Mouse (Mus musculus) limb, embryonic 15.5 days (tissue): ENCODE measurements around the gene Tarbp2. TPM values are rescaled to one million over a fixed set of nuclear protein-coding genes. Genes with fewer than 3 reads are reported as not detected.

Experiments used
- ATAC-seq: fragments of 200-750 bp; cut with Nextera tagmentation; 2 replicates; pipeline ENCODE4 v1.8.0; 2017; ENCODE audit warnings: low read depth, moderate TSS enrichment; ENCODE audit not compliant: insufficient number of reproducible peaks, low FRiP score, low TSS enrichment
- H3K27ac ChIP-seq: fragments of 300-500 bp; sonication (generic); 2 replicates; pipeline ENCODE4 v1.5.1; 2015; ENCODE audit warnings: moderate library complexity, mild to moderate bottlenecking, inconsistent platforms
- H3K27me3 ChIP-seq: fragments of 300-500 bp; sonication (generic); 2 replicates; pipeline ENCODE4 v1.6.1; 2015; ENCODE audit warnings: inconsistent platforms
- H3K36me3 ChIP-seq: fragments of 300-500 bp; sonication (generic); 2 replicates; pipeline ENCODE4 v1.6.1; 2015; ENCODE audit warnings: inconsistent platforms
- H3K4me1 ChIP-seq: fragments of 300-500 bp; sonication (generic); 2 replicates; pipeline ENCODE4 v1.6.1; 2015; ENCODE audit warnings: inconsistent platforms
- H3K4me2 ChIP-seq: fragments of 300-500 bp; sonication (generic); 2 replicates; pipeline ENCODE4 v1.6.1; 2015; ENCODE audit warnings: mild to moderate bottlenecking, inconsistent platforms
- H3K4me3 ChIP-seq: fragments of 300-500 bp; sonication (generic); 2 replicates; pipeline ENCODE4 v1.5.1; 2015; ENCODE audit warnings: mild to moderate bottlenecking, inconsistent platforms
- H3K9ac ChIP-seq: fragments of 300-500 bp; sonication (generic); 2 replicates; pipeline ENCODE4 v1.6.1; 2015; ENCODE audit warnings: inconsistent platforms
- H3K9me3 ChIP-seq: fragments of 300-500 bp; sonication (generic); 2 replicates; pipeline ENCODE4 v1.6.1; 2016; ENCODE audit warnings: inconsistent platforms
- WGBS: fragments of 180-500 bp; shearing (Covaris S2); methylation state at CpG from one replicate; pipeline ENCODE4 v1.1.7; 2015; 5-methylcytosine and 5-hydroxymethylcytosine counted together
- polyA plus RNA-seq: library from polyadenylated mRNA; unstranded; fragments of >200 nt; fragmentation: Nextera tagmentation; extraction: Ambion mirVana; gene quantifications from 2 replicates; pipeline ENCODE4 v1.2.1, GENCODE M21; 2015

The Tarbp2 gene
- polyA plus RNA-seq, 1 experiment from 2014 or later: 81.0 TPM

- no peak overlapping the region for H3K4me2 ChIP-seq
- H3K36me3 ChIP-seq: peaks cover 82% of the 10 kb centered on the region
- WGBS: 74% methylated on average over 4 of the region's 4 CpGs
- no peak for ATAC-seq
- H3K4me1 ChIP-seq: no peaks in the 10 kb centered on the region
- H3K9me3 ChIP-seq: no peaks in the 10 kb centered on the region
- no peak overlapping the region for H3K4me3 ChIP-seq
- no peak overlapping the region for H3K9ac ChIP-seq
- no peak overlapping the region for H3K27ac ChIP-seq
- no peaks in the 10 kb centered on the region for H3K27me3 ChIP-seq
Observed at GRCm38 (mm10) chr15:102531586-102531985, 13.6 kb downstream of the Tarbp2 start.

DNA sequence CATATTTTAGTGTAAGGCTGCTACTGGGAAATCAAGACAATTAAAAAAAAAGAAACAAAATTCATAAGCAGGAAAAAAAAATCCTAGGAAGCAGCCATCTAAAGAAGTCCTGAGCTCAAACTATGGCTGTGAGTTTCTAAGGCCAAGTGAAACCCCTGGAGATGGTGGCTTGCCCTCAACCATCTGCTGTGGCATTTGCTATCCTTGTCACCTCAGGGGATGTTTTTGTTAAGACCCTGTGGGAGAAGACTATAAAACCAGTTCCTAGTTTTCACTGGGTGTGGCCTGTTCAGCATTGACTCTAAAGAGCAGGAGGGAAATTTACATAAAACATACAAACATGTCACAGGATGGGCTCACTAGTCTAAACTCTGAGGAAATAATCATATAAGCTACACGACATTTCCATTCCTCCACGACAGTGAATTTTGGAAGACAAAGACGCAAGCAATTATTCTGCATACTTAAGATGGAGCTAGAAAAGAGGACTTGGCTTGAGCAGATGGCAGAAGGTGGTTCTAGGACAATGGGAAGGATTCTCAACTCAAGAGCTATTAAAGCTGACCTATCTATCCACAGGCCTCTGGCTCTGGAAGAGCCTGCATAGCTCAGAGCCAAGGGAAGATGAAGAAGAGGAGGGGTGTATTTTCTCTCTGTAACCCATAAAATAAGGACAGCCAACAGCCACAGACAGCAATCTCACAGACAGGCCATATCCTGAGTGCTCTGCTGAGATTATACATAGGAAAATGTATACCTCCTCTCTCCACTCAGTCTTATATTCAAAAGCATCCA, 14.3 kb downstream of the Tarbp2 start:
- Histone ChIP-seq H3K36me3 (peaks cover 84% of the 10 kb centered on the region), H3K9ac (no peak overlapping the region)
- 96% methylated on average over 3 of the region's 3 CpGs for WGBS

DNA sequence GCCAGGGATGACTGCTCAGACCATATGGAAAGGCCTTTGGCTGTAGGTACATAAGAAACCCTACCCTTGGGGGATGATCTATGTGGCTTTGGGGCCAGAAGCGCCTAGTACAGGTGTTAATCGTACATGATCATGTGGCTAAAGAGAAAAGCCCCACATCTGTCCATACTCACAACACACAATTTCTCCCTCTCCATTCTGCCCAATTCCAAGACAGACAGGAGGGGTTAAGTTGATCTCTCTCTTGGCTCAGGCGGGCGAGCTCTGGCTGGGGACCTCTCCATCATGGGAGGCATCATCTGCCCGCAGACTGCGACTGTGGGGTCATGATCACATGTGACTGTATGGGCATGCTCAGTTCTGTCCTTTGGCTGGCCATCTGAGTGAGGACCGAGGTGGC, 15.9 kb downstream of the Tarbp2 start:
- ATAC-seq: no peak
- H3K4me1 ChIP-seq: no peaks in the 10 kb centered on the region
- no peak overlapping the region for H3K4me2 ChIP-seq
- no peak overlapping the region for H3K27ac ChIP-seq
- H3K9me3 ChIP-seq: no peaks in the 10 kb centered on the region
- no peak overlapping the region for H3K4me3 ChIP-seq
- no peak overlapping the region for H3K9ac ChIP-seq
- no peaks in the 10 kb centered on the region for H3K27me3 ChIP-seq
- H3K36me3 ChIP-seq: peaks cover 74% of the 10 kb centered on the region
- WGBS: 88% methylated on average over 7 of the region's 7 CpGs

More for the DNA sequence above, 14.3 kb downstream of the Tarbp2 start:
- Histone ChIP-seq H3K4me2 (no peak overlapping the region), H3K27me3 (no peaks in the 10 kb centered on the region), H3K4me1 (no peaks in the 10 kb centered on the region), H3K27ac (no peak overlapping the region), H3K4me3 (no peak overlapping the region), H3K9me3 (no peaks in the 10 kb centered on the region)
- no peak for ATAC-seq

DNA sequence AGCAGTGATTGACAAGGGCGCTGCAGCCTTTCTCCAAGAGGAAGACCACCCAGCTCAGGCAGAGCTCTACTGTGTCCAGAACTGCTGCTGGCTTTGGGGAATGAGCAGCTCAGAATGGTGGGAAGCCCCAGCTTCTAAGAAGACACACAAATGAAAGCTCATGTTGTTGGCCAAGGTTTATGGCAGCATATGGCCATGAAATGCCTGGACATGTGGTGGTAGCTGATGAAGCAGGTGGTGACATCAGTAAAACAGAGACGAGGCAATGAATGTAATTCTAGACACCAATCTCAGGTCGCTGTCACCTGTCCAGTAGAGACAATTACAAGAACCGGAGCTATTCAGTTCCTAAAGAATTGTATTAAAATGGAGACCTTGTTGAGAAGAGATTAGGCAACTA, 26.8 kb downstream of the Tarbp2 start:
- Histone ChIP-seq H3K9ac (no peak overlapping the region), H3K4me3 (no peak overlapping the region), H3K4me1 (no peaks in the 10 kb centered on the region), H3K36me3 (peaks cover 76% of the 10 kb centered on the region), H3K9me3 (no peaks in the 10 kb centered on the region), H3K27me3 (no peaks in the 10 kb centered on the region), H3K4me2 (no peak overlapping the region), H3K27ac (no peak overlapping the region)
- WGBS: 92% methylated on average over 4 of the region's 4 CpGs
- no peak for ATAC-seq

- no peak for ATAC-seq
- no peaks in the 10 kb centered on the region for H3K4me1 ChIP-seq
- no peak overlapping the region for H3K4me3 ChIP-seq
- 91% methylated on average over 3 of the region's 3 CpGs for WGBS
- no peaks in the 10 kb centered on the region for H3K27me3 ChIP-seq
- H3K9ac ChIP-seq: no peak overlapping the region
- H3K27ac ChIP-seq: no peak overlapping the region
- peaks cover 66% of the 10 kb centered on the region for H3K36me3 ChIP-seq
- H3K9me3 ChIP-seq: no peaks in the 10 kb centered on the region
- H3K4me2 ChIP-seq: no peak overlapping the region
Observed at GRCm38 (mm10) chr15:102546246-102546645, 28.3 kb downstream of the Tarbp2 start.

- Histone ChIP-seq H3K9me3 (no peaks in the 10 kb centered on the region), H3K27ac (no peak overlapping the region), H3K4me1 (no peaks in the 10 kb centered on the region), H3K4me2 (no peak overlapping the region), H3K4me3 (no peak overlapping the region), H3K27me3 (no peaks in the 10 kb centered on the region), H3K9ac (no peak overlapping the region), H3K36me3 (peaks cover 67% of the 10 kb centered on the region)
- 70% methylated on average over 3 of the region's 3 CpGs for WGBS
- ATAC-seq: no peak
Observed at GRCm38 (mm10) chr15:102546677-102547427, 28.9 kb downstream of the Tarbp2 start.

GRCm38 (mm10) chr15:102547478-102547877, 29.5 kb downstream of the Tarbp2 start:
- Histone ChIP-seq H3K27me3 (no peaks in the 10 kb centered on the region), H3K27ac (no peak overlapping the region), H3K4me1 (no peaks in the 10 kb centered on the region), H3K9me3 (no peaks in the 10 kb centered on the region), H3K4me2 (no peak overlapping the region), H3K9ac (no peak overlapping the region), H3K36me3 (peaks cover 67% of the 10 kb centered on the region), H3K4me3 (no peak overlapping the region)
- 88% methylated on average over 3 of the region's 3 CpGs for WGBS
- ATAC-seq: no peak

GRCm38 (mm10) chr15:102552599-102552998, 34.6 kb downstream of the Tarbp2 start:
- Histone ChIP-seq H3K4me3 (no peak overlapping the region), H3K9me3 (no peaks in the 10 kb centered on the region), H3K27ac (no peak overlapping the region), H3K27me3 (no peaks in the 10 kb centered on the region), H3K4me2 (no peak overlapping the region), H3K36me3 (peaks cover 70% of the 10 kb centered on the region), H3K4me1 (no peaks in the 10 kb centered on the region), H3K9ac (no peak overlapping the region)
- no peak for ATAC-seq
- 92% methylated on average over 5 of the region's 5 CpGs for WGBS

DNA sequence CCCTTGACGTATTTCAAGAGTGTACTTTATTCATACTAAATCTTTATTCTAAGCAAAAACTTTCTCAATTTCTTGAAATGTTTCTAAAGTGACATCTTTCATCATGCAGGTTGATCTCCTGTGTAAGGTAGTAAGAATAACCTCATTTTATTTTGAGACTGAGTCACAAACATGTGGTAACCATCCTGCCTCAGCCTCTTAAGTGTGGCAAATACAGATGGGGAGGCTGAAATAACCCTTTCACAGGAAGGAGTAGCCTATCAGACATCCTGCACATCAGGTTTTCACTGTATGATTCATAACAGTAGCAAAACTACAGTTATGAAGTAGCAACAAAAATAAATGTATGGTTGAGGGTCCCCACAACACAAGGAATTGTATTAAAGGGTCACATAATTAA, 37.6 kb downstream of the Tarbp2 start:
- no peak for ATAC-seq
- no peak overlapping the region for H3K4me2 ChIP-seq
- H3K27ac ChIP-seq: no peak overlapping the region
- no peak overlapping the region for H3K9ac ChIP-seq
- H3K36me3 ChIP-seq: peaks cover 65% of the 10 kb centered on the region
- H3K4me3 ChIP-seq: no peak overlapping the region
- H3K9me3 ChIP-seq: no peaks in the 10 kb centered on the region
- H3K4me1 ChIP-seq: no peaks in the 10 kb centered on the region
- H3K27me3 ChIP-seq: no peaks in the 10 kb centered on the region
- 92% methylated on average over 1 of the region's 1 CpGs for WGBS

DNA sequence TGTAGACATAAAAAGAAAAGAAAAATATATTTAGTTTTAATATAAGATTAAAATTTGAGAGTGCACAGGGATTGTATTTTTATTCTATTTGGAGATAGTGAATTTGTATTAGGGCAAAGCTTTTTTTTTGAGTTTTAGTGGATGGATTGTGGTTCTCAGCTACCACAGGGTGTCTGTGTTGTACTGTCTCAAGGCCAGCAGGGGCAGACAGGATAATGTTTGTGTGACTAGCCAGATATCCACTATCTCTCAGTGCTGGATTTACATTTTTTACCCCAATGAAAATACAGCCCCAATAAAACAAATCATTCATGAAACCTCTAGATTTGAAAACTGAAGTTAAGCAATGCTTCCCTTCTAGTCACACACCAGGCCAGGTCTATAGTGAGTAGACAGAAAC, 39.6 kb downstream of the Tarbp2 start:
- ATAC-seq: no peak
- Histone ChIP-seq H3K4me1 (no peaks in the 10 kb centered on the region), H3K27ac (no peak overlapping the region), H3K36me3 (peaks cover 55% of the 10 kb centered on the region), H3K27me3 (no peaks in the 10 kb centered on the region), H3K4me3 (no peak overlapping the region), H3K9me3 (no peaks in the 10 kb centered on the region), H3K4me2 (no peak overlapping the region), H3K9ac (no peak overlapping the region)

- no peak overlapping the region for H3K27ac ChIP-seq
- H3K9ac ChIP-seq: no peak overlapping the region
- no peak overlapping the region for H3K4me3 ChIP-seq
- no peak overlapping the region for H3K4me2 ChIP-seq
- no peaks in the 10 kb centered on the region for H3K9me3 ChIP-seq
- H3K36me3 ChIP-seq: peaks cover 22% of the 10 kb centered on the region
- ATAC-seq: no peak
- no peaks in the 10 kb centered on the region for H3K27me3 ChIP-seq
- 90% methylated on average over 1 of the region's 1 CpGs for WGBS
- no peaks in the 10 kb centered on the region for H3K4me1 ChIP-seq
Observed at GRCm38 (mm10) chr15:102562491-102562890, 44.5 kb downstream of the Tarbp2 start.

GRCm38 (mm10) chr15:102563061-102563460, 45.1 kb downstream of the Tarbp2 start:
- H3K27ac ChIP-seq: no peak overlapping the region; the same call in 1 of the 2 replicates
- H3K9ac ChIP-seq: no peak overlapping the region
- H3K27me3 ChIP-seq: no peaks in the 10 kb centered on the region
- no peak overlapping the region for H3K4me3 ChIP-seq
- ATAC-seq: no peak
- H3K4me1 ChIP-seq: no peaks in the 10 kb centered on the region
- H3K36me3 ChIP-seq: peaks cover 22% of the 10 kb centered on the region
- WGBS: 55% methylated on average over 3 of the region's 3 CpGs
- no peaks in the 10 kb centered on the region for H3K9me3 ChIP-seq
- no peak overlapping the region for H3K4me2 ChIP-seq
